Mouse (Mus musculus) spleen, postnatal 36 days (tissue): ENCODE measurements at regions not wholly inside any gene's neighbourhood (a gene's known extent, or its start where the extent isn't known, plus 50 kb on each side); places are given as distances from the start of the nearest gene placed in this dataset.

Source experiments
- DNase-seq, 2 experiments: peaks; one replicate each; pipeline ENCODE4 v3.0.0; 2022; ENCODE audit warnings: low spot score in 2 of 2, mixed read lengths in 1 of 2

DNA sequence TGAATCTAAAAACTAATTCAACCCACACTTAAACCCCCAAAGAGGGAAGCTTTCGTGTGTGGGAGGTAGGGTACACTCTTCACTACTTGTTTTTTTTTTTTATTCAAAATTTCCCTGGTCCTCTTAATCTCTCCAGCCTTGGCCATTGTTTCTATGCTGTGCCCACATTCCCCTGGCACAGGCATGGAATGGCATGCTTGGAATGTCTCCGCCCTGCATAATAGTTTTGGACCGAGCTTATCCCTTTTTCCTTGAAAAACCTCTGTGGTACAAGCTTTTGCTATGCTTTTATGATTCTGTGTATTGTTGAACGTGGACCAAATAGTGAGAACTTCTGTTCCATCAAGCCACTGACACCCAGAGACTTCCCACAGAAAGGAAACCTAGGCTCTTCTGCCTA is 126.8 kb upstream of the Bmp4 start:
- DNase-seq, result no peak

DNA sequence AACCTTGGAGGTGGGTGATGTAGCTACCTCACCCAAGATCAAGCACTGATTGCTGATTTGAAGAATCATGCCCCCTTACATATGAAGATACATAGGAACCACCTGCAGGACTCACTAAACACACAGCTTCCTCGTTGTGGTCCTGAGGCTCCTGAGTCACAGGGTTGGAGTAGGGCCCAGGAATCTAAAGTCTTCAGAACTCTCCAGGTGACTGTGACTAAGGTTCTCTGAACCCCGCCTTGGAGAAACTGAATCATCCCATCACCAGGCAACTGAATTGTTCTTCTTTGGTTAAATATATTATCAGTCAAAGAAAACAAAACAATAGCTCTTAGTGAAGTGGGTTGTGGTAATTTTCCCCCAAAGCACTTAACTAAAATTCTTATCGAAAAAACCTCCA is 125.8 kb upstream of the Bmp4 start:
- no peak for DNase-seq

DNA sequence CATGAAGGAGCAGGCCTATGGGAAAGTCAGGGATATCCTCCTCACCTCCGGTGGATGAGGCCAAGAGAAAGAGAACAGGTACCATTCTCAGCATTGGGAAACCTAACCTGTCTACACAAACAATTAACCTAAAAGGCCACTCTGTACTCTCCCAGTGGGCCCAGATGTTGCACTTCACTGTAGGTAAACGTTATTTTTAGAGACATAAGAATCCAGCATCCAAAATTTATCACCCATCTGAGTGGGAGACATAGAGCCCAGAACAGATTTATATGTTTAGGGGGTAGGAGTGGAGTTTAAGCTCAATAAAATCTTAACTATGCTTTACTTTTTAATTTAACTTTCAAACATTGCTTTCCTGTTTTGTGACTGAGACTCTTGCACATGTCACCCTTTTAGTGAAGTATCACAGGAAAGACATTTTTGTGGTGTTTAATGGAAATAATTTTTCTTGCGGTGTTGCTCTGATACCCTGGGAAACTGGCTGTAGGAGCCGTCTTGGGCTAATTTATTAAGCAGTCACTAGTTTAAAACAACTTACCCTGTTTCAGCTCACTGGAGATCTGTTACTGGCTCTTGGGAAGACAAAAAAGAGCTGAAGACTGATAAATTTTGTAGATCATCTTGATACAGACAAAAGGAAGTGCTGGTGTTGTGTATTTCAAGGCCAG is 123.9 kb upstream of the Bmp4 start:
- DNase-seq, result no peak

DNA sequence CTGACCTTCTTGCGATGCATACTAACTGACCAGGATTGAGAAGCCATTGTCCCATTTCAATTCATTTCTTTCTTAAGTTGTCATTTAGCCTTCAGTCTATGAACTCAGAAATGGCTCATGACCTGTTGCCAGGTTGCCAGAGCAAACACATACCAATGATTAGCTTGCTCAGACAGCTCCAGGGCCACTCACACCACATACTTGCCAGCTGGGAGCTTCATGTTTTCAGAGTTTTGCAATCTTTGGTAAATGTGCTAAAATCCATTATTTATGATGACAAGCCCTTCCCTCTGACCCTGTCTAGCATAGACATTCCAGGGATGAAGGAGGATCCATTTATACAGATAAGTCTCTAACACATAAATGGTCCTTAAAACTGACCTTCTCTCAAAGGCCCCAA is 121.6 kb upstream of the Bmp4 start:
- no peak for DNase-seq

DNA sequence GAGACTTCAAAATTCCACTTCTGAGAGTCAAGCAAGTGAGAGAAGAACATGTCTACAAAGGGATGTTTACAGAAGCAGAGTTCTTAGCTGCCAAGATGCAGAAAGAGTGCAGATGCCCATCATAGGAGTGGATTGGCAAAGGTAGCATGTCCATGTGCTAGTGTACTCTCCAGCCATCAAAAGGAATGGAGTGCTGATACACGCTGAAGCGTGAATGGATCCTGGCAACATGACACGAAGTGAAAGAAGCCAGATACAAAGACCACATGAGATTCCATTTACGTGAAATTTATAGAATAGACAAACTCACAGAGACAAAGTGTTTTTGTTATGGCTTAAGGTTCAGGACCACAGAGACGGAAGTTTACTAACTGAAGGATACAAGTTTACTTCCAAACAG is 118.4 kb upstream of the Bmp4 start:
- no peak for DNase-seq

DNA sequence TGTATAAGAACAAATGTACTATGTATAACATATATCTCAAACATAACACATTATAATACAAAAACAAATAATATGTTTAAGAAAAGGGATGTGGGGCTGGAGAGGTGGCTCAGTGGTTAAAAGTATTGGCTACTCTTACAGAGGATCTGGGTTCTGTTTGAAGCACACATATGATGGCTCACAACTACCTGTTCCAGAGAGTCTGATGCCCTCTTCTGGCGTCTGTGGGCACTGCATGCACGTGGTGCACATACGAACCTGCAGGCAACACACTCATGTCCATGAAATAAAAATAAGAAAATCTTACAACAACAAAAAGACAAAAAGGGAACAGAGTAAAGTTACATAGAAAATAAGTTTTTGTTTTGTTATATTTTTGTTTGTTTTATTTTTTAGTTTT is 114.8 kb upstream of the Bmp4 start:
- no peak for DNase-seq

DNA sequence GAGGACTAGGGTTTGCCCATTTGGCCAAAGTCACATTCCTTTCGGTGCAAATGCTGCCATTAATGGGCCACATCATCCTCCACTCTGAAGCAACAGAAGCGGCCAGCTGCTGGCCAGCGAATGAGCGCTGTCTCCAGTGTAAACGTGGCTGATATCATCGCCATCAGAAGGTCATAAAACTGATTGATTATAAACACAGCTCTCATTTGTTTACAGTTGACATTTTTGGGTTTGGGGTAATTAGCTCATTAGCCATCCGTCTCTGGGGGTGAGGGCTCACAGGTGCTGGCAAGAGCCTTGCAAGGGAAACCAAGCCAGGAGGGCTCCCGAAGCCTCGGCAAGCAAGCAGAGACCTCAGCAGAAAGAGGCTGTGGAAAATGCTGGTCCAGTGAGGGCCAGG is 101.1 kb upstream of the Bmp4 start:
- DNase-seq, result no peak

DNA sequence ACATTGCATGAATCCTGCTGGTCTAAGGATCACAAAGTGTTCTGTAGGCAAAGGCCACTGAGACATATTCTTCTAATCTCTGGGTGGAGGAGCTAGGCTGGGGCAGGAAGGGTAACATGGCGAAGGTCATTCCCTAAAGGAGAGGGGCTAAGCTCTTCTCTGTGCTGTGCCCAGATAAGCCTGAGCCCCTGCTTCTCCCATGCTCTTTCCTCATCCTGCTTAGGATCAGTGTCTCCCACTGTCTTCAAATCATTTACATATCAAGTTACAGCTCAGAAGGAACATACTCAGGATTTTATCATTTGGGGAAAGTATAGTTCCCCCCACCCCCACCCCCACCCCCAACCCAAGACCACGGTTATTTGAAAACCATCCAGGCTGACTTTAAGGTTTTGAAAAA is 100.7 kb upstream of the Bmp4 start:
- no peak for DNase-seq

DNA sequence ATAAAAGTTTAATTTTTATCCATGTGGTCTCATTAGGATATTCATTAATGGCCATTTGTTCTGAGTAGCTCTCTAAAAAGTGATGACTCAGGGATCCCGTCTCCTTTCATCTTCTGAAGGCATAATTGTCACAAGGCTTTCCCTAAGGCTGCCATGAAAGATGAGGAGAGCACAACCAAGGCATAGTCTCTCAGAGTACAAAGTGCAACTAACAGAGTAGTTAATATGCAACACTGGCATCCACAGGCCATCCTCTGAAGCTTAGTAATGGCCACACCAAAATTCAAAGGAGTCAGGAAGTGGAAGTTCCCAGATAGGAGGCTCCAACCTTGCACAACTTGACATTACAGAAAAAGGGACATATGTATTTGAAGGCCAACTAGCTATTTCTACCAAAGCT is 97.1 kb upstream of the Bmp4 start:
- no peak for DNase-seq

DNA sequence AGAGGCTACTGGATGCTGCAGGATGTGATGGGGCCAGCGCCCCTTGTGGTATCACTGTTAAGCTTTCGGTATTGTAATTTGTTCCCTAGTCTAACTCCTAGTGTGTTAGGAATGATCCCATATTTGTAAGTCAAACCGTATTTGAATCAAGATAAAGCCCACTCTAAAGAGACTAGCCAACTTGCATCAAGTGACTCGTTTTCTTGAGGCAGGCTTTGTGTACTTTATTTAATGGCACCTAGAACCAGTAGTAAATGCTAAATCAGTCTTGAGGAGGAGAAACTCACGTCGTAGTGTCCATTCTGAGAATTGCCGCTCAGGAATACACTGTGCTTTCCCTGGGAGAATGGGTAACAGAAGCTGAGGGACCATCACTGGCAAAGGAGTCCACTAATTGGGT is 89.9 kb upstream of the Bmp4 start:
- DNase-seq, result no peak

DNA sequence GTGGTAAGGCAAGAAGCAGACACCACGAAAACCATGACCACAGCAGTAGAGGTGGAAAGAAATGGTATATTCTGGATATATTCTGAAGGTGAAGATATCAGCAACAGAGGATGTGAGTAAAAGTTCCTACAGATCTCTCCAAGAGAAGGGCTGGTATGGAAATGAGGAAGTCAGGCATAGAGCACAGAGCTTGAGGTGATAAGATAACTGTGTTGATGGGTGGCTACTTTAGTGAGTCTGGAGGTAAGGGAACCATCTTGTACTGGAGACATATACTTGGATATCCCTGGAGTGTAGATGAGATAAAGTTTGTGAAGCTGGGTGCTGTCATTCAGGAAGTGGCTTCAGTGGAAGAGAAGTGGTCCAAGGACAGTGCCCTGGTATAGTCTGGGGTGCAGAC is 85.5 kb upstream of the Bmp4 start:
- DNase-seq, result no peak

DNA sequence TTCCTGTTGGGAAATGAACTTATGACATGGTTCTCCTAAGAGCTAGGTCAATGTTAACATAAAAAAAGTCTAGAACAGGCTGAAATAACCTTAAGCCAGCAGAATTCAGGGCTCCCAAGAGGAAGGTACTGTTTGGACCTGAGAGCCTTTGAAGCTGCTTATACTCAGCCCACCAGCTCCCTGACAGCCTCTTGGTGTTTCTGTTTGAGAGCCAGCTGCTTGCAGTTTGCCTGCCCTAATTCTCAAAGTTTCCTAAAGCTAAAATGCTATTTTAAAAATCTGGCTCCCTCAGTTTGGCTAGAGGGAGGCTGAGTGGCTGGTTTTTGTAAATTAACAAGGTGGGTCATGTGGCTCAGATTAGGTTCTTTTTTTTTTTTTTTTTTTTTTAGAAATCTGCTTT is 72.5 kb upstream of the Bmp4 start:
- no peak for DNase-seq

DNA sequence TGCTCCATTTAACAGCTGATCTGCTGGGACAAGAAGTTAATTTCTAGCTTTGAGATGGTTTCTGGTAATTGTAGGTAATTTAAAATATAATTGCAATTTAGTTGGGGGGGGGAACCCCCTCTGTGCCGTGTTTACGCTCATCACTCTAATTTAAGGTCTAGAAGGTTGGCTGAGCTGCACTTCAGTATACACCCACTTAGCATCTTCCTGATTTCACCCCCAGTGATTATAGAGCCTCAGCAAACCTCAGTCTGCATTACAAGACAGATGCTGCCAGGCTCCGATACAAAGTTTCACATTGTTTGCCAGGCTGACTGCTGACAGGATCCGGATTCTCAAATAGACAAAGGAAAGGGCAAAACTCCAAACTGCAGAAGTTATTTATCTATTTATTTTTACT is 71.5 kb upstream of the Bmp4 start:
- DNase-seq, result no peak

DNA sequence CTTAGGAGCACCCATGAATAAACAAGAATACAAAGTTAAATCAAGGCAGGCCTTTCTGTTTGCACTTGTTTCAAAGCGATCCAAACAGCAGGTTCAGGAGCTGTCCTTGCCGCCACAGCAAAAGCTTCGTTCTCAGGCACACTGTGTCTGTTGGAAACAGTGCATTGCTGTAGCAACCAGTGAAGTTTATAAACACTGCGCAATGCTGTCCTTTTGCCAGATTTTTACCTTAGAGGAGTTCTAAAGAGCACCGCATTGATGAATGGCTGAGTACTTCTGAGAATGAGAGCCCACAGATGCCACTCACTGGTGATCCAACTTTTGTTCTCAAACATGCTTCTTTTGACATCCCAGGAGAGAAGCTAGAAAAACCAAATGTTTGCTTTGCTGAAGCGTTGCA is 64.0 kb upstream of the Bmp4 start:
- DNase-seq, result no peak

DNA sequence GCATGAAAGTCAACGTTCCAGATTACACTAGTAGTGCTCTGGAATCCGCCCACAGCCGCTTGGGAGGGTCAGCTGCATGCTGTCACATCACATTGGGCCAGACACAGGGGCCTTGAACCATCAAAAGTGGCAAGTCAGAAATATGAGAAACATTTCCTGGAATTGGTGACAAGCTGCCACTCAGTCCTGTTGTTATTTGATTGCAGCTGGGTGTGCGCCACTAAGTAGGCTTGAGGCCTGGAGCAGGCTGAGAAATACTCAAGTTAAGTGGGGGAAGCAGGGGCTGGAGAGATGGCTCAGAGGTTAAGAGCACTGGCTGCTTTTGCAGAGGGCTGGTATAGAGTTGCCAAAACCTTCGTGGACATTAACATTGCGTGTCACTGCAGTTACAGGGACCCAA is 51.2 kb upstream of the Bmp4 start:
- no peak for DNase-seq
